In the genomic region with DNA sequence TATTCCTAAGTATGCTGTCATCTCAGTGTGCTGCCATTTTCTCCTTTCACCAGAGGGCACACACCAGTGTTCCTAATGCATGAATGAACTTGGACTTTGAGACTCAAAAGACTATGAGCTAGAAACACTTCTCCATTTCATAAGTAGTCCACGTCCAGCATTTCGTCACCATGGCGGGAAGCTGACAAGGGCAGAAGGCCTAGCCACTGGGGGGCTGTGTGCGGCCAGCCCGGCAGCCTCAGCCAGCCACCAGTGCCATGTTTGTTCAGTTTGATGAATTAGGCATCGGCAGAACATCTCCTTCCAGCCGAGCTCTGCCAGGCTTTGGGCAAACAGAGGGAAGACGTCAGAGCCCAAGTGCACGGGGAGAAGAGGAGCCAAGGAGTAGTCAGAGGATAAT, we compare ENCODE assay signal across 28 mouse cellular contexts.
DNase-seq lines count a peak whose midpoint lies in the region; ATAC-seq and TF ChIP-seq lines count a peak whose summit lies in the region.
"Had no signal": no experiment of that assay in that cellular context is flagged by ENCODE, and none has a peak within 500 bp of the region (broad histone marks: within the 10 kb centered on the region; RNA-seq: fewer than 3 reads in every experiment).

No protein-coding gene starts in this region.

- no peaks in the 10 kb centered on the region for H3K36me3 ChIP-seq in hindbrain, postnatal 0 days (ENCODE audit: insufficient read depth, low read length)
- H3K36me3 ChIP-seq in hindbrain, embryonic 10.5 days = no peaks in the 10 kb centered on the region
- no peaks in the 10 kb centered on the region for H3K36me3 ChIP-seq in liver, adult 2 months (ENCODE audit: control insufficient read depth, insufficient read depth, low read length)
- H3K36me3 ChIP-seq: forebrain, embryonic 10.5 days; G1E; heart, embryonic 13.5 days; limb, embryonic 10.5 days; midbrain, embryonic 10.5 days had no signal

- peak overlapping the region; percentile 32; the same call in 1 of the 2 replicates for H3K27ac ChIP-seq in hindbrain, postnatal 0 days
- no peak overlapping the region for H3K27ac ChIP-seq in hindbrain, embryonic 10.5 days
- no peak overlapping the region for H3K27ac ChIP-seq in liver, adult 2 months (replicated peaks; ENCODE audit: insufficient read depth, low read depth, low read length)
- H3K27ac ChIP-seq: forebrain, embryonic 10.5 days; heart, embryonic 13.5 days; hindbrain, embryonic 14.5 days; limb, embryonic 10.5 days; macrophage; midbrain, embryonic 10.5 days had no signal

- no peaks in the 10 kb centered on the region for H3K27me3 ChIP-seq in hindbrain, postnatal 0 days (ENCODE audit: insufficient read depth, low read length)
- H3K27me3 ChIP-seq in hindbrain, embryonic 10.5 days (ENCODE audit: insufficient read depth, poor library complexity, severe bottlenecking) = no peaks in the 10 kb centered on the region
- H3K27me3 ChIP-seq in liver, adult 2 months (ENCODE audit: control insufficient read depth, insufficient read depth, low read length) = no peaks in the 10 kb centered on the region

- no peak overlapping the region for H3K4me3 ChIP-seq in hindbrain, postnatal 0 days (ENCODE audit: low read length)
- H3K4me3 ChIP-seq in hindbrain, embryonic 10.5 days = no peak overlapping the region
- H3K4me3 ChIP-seq in liver, adult 2 months (ENCODE audit: insufficient read depth, low read depth, low read length) = no peak overlapping the region
- H3K4me3 ChIP-seq: forebrain, embryonic 10.5 days; heart, embryonic 13.5 days; limb, embryonic 10.5 days; midbrain, embryonic 10.5 days had no signal

- H3K4me2 ChIP-seq in hindbrain, postnatal 0 days (ENCODE audit: low read depth, low read length) = no peak overlapping the region
- H3K4me2 ChIP-seq: heart, embryonic 13.5 days; hindbrain, embryonic 14.5 days; liver, embryonic 11.5 days had no signal

- peaks cover 14% of the 10 kb centered on the region; the same call in 1 of the 2 replicates for H3K4me1 ChIP-seq in hindbrain, postnatal 0 days (ENCODE audit: insufficient read depth, low read length)
- H3K4me1 ChIP-seq in hindbrain, embryonic 10.5 days (replicated peaks) = peaks cover 25% of the 10 kb centered on the region
- H3K4me1 ChIP-seq in liver, adult 2 months (ENCODE audit: control insufficient read depth, insufficient read depth, low read length) = no peaks in the 10 kb centered on the region
- H3K4me1 ChIP-seq: heart, embryonic 13.5 days had no signal

- no peaks in the 10 kb centered on the region for H3K9me3 ChIP-seq in hindbrain, postnatal 0 days (ENCODE audit: low read length)
- H3K9me3 ChIP-seq in hindbrain, embryonic 10.5 days = no peaks in the 10 kb centered on the region
- H3K9me3 ChIP-seq: forebrain, embryonic 10.5 days; heart, embryonic 13.5 days; limb, embryonic 10.5 days; midbrain, embryonic 10.5 days had no signal

- TF ChIP-seq CTCF in hindbrain, postnatal 0 days (IDR thresholded peaks at IDR 0.05; ENCODE audit: low read depth) = no peak; the same call in 1 of the 2 replicates
- TF ChIP-seq CTCF in liver, adult 2 months (IDR thresholded peaks at IDR 0.05; ENCODE audit: low read depth, low read length) = peak; percentile 10; the same call in 1 of the 2 replicates

- no peak for TF ChIP-seq POLR2A in liver, adult 2 months (IDR thresholded peaks at IDR 0.05; ENCODE audit: extremely low read depth, insufficient read depth, low read length)

- ATAC-seq in hindbrain, postnatal 0 days = peak; percentile 50; the same call in 1 of the 2 replicates
- ATAC-seq: forebrain, embryonic 16.5 days; intestine, embryonic 16.5 days; liver, postnatal 0 days; lung, postnatal 0 days had no signal

- no peak overlapping the region for H3K9ac ChIP-seq in hindbrain, postnatal 0 days (replicated peaks; ENCODE audit: low read length)
- H3K9ac ChIP-seq in liver, adult 2 months (ENCODE audit: low read depth, low read length) = no peak overlapping the region
- H3K9ac ChIP-seq: heart, embryonic 13.5 days; hindbrain, embryonic 14.5 days; liver, postnatal 0 days had no signal

- intact Hi-C loops in left cerebral cortex, postnatal 25 days (cut with DNase I) = no loop called here

- no peaks in the 10 kb centered on the region for H3K79me2 ChIP-seq in liver, adult 2 months (ENCODE audit: control insufficient read depth, insufficient read depth, low read length)

- DNase-seq in hindbrain, postnatal 0 days (ENCODE audit: low spot score) = peak; percentile 54
- no peak for DNase-seq in hindbrain, embryonic 10.5 days (ENCODE audit: low spot score)
- peak; percentile 76 for DNase-seq in liver, adult 2 months (ENCODE audit: extremely low read depth, low read depth, low spot score)
- no peak for DNase-seq in liver
- DNase-seq in cerebellum, adult 9-10 months = peak; percentile 56
- DNase-seq in cerebellum, postnatal 36 days = peak; percentile 39 to 47
- DNase-seq in left cerebral cortex, adult 11 months (ENCODE audit: low spot score) = no peak
- no peak for DNase-seq in left cerebral cortex, postnatal 25 days (ENCODE audit: low spot score in 2 of 2)
- DNase-seq: adrenal gland, adult 2 months; B cell, adult 2 months; gastrocnemius, postnatal 14 days; heart, adult 18-20 months; heart, postnatal 14 days; kidney, postnatal 4 days; liver, postnatal 0 days; right cerebral cortex, postnatal 14 days; spleen, adult 18-20 months had no signal

- 45% methylated on average over 9 of the region's 9 CpGs for WGBS in hindbrain, postnatal 0 days
- WGBS in hindbrain, embryonic 10.5 days = 89% methylated on average over 9 of the region's 9 CpGs
- 22% methylated on average over 9 of the region's 9 CpGs for WGBS in liver, adult 2 months

Comparison
In these comparisons a context has a peak if more than half of its experiments do, and no peak if none do; other contexts are left out.
1. DNase-seq: peak in hindbrain, postnatal 0 days (single experiment), liver, adult 2 months (single experiment), cerebellum, adult 9-10 months (single experiment) and cerebellum, postnatal 36 days (2 of 2); none in hindbrain, embryonic 10.5 days (single experiment), liver (single experiment), left cerebral cortex, adult 11 months (single experiment) and left cerebral cortex, postnatal 25 days (0 of 2).